Mouse (Mus musculus) thymus, adult 2 months (tissue): ENCODE results near the gene Ptprd. TPM values are rescaled to one million over a fixed set of nuclear protein-coding genes. Genes with fewer than 3 reads are reported as not detected.

Experiments
- DNase-seq: peaks from one replicate; pipeline ENCODE4 v3.0.0; 2021
- H3K27ac ChIP-seq: fragments of 200-500 bp; 2 replicates; pipeline ENCODE4 v1.5.1; 2012; ENCODE audit warnings: low read length, control low read depth; ENCODE audit not compliant: control insufficient read depth, insufficient read depth
- H3K27me3 ChIP-seq: fragments of 200-500 bp; 2 replicates; pipeline ENCODE4 v1.6.1; 2012; ENCODE audit warnings: mild to moderate bottlenecking, low read length, moderate library complexity, mixed read lengths; ENCODE audit not compliant: control insufficient read depth, insufficient read depth
- H3K36me3 ChIP-seq: fragments of 200-500 bp; 2 replicates; pipeline ENCODE4 v1.6.1; 2012; ENCODE audit warnings: mild to moderate bottlenecking, low read length, moderate library complexity; ENCODE audit not compliant: control insufficient read depth, insufficient read depth
- H3K4me1 ChIP-seq: fragments of 200-500 bp; replicated peaks from 2 replicates; pipeline ENCODE4 v1.6.1; 2012; ENCODE audit warnings: low read length; ENCODE audit not compliant: control insufficient read depth, insufficient read depth
- H3K4me3 ChIP-seq: fragments of 200-500 bp; 2 replicates; pipeline ENCODE4 v1.5.1; 2012; ENCODE audit warnings: mild to moderate bottlenecking, low read length, control low read depth, moderate library complexity; ENCODE audit not compliant: control insufficient read depth, insufficient read depth
- CTCF ChIP-seq: fragments of 200-500 bp; IDR thresholded peaks from 2 replicates; pipeline ENCODE4 v1.5.1; 2012; ENCODE audit warnings: mild to moderate bottlenecking, control low read depth, low read length, moderate library complexity, borderline replicate concordance; ENCODE audit not compliant: control insufficient read depth, poor library complexity, insufficient read depth; ENCODE audit errors: extremely low read depth
- POLR2A ChIP-seq: fragments of 200-500 bp; IDR thresholded peaks from 2 replicates; pipeline ENCODE4 v1.6.1; 2012; ENCODE audit warnings: mild to moderate bottlenecking, low read length, control low read depth, moderate library complexity; ENCODE audit not compliant: control insufficient read depth, poor library complexity, insufficient read depth; ENCODE audit errors: extremely low read depth
- WGBS: fragments of 180-500 bp; shearing (Covaris S2); methylation state at CpG from one replicate; pipeline ENCODE4 v1.1.7; 2018; 5-methylcytosine and 5-hydroxymethylcytosine counted together
- polyA plus RNA-seq: library from polyadenylated mRNA; depleted of rRNA; stranded (reverse); fragments of >200 nt; gene quantifications from 2 replicates; pipeline ENCODE4 v1.2.3, GENCODE M21; 2012

Ptprd gene
- polyA plus RNA-seq, 1 experiment = 1.0 TPM

- TF ChIP-seq POLR2A (no peak), CTCF (no peak)
- Histone ChIP-seq H3K4me3 (no peak overlapping the region), H3K27ac (no peak overlapping the region), H3K36me3 (no peaks in the 10 kb centered on the region), H3K4me1 (no peaks in the 10 kb centered on the region), H3K27me3 (no peaks in the 10 kb centered on the region)
- DNase-seq = no peak
- WGBS = 75% methylated on average over 4 of the region's 4 CpGs
Observed at GRCm38 (mm10) chr4:77251188-77251587, 960.6 kb downstream of the Ptprd start.

GRCm38 (mm10) chr4:77249801-77250200 is 962.0 kb downstream of the Ptprd start:
- Histone ChIP-seq H3K4me1 (no peaks in the 10 kb centered on the region), H3K36me3 (no peaks in the 10 kb centered on the region), H3K27ac (no peak overlapping the region), H3K27me3 (no peaks in the 10 kb centered on the region), H3K4me3 (no peak overlapping the region)
- no peak for TF ChIP-seq POLR2A
- no peak for TF ChIP-seq CTCF
- DNase-seq = no peak
- 79% methylated on average over 1 of the region's 1 CpGs for WGBS

DNA sequence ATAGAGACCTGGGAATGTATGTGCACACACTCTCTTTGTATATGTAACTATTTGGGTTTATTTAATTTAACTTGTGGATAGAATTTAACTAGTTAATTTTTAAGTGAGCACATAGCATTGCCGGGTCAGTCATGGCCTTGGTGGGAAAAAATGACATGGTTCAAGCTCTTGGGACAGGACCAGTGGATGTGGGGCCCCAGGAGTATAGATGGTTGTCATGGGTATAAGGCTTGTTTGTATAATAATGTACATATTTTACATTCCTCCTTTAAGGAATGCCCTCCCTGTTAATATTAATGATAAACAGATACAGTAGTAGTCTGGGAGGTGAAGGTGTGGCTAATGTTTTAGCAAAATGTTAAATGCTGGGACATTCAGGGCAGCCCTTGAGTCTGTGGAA is 962.8 kb downstream of the Ptprd start:
- 92% methylated on average over 1 of the region's 1 CpGs for WGBS
- Histone ChIP-seq H3K4me3 (no peak overlapping the region), H3K36me3 (no peaks in the 10 kb centered on the region), H3K27ac (no peak overlapping the region), H3K27me3 (no peaks in the 10 kb centered on the region), H3K4me1 (no peaks in the 10 kb centered on the region)
- no peak for DNase-seq
- TF ChIP-seq CTCF (no peak), POLR2A (no peak)

GRCm38 (mm10) chr4:77241852-77242455 is 969.8 kb downstream of the Ptprd start:
- TF ChIP-seq CTCF = no peak
- TF ChIP-seq POLR2A = no peak
- Histone ChIP-seq H3K27me3 (no peaks in the 10 kb centered on the region), H3K4me3 (no peak overlapping the region), H3K27ac (no peak overlapping the region), H3K4me1 (no peaks in the 10 kb centered on the region), H3K36me3 (no peaks in the 10 kb centered on the region)
- DNase-seq = no peak
- WGBS = 87% methylated on average over 6 of the region's 6 CpGs

DNA sequence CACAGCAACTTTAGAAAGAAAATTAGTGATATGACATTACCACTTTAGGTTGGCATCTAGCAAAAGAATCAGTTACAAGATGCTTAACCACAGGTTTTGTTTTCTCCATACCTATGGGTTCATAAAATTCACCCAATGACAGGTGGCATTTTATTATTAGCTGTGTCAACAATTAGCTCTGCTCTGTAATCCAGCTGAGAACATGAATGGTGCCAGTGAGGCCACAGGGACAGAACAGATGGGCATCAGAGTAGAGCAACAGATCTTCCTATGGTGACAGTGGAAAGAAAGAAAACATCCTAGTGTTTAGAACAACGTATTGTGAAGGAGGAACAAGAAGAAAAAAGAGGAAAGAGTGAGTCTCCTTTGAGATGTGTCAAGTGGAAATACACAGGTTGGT is 973.6 kb downstream of the Ptprd start:
- no peak overlapping the region for H3K4me3 ChIP-seq
- 71% methylated on average over 1 of the region's 1 CpGs for WGBS
- H3K4me1 ChIP-seq = no peaks in the 10 kb centered on the region
- no peaks in the 10 kb centered on the region for H3K27me3 ChIP-seq
- no peak for DNase-seq
- no peak for TF ChIP-seq POLR2A
- no peak for TF ChIP-seq CTCF
- no peak overlapping the region for H3K27ac ChIP-seq
- no peaks in the 10 kb centered on the region for H3K36me3 ChIP-seq

DNA sequence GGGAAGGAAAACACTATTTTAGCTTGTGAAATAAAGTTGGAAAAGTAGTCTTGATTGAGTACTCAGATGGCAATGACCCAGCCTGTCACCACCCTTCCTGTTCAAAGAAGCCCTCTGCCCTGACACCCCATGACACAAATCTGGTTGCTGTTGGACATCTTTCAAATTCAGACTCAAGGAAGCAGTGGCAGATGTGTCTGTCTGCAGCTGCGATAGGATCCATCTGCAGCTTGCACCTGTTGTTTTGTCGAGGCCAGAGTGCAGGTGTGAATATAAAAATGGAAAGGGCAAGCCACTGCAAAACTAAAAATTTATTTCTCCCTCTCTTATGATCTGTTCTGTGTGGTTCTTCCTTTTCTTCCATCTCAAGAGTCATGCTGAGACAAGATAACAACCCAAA is 978.5 kb downstream of the Ptprd start:
- no peak for TF ChIP-seq POLR2A
- no peak for TF ChIP-seq CTCF
- Histone ChIP-seq H3K27ac (no peak overlapping the region), H3K36me3 (no peaks in the 10 kb centered on the region), H3K4me1 (no peaks in the 10 kb centered on the region), H3K27me3 (no peaks in the 10 kb centered on the region), H3K4me3 (no peak overlapping the region)
- DNase-seq = no peak
- 74% methylated on average over 2 of the region's 2 CpGs for WGBS

DNA sequence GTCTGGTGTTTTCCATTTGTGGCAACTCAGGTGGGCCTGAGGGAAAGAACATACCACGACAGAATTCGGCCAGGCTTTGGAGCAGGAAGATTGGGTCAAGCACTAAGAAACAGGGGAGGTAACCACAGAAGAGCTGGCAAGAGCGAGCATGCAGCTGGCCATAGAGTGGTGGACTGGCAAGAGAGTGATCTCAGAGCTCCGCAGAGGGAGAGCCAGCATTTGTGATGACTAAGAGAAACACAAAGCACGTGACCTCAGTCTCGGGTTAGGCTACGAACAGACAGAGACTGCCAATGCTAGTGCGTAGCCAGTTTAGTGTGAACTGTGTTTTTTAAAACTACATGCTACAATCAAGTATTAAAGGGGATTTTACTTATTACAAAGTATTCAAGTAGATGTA is 1042.9 kb downstream of the Ptprd start:
- Histone ChIP-seq H3K27ac (no peak overlapping the region), H3K4me3 (no peak overlapping the region), H3K27me3 (no peaks in the 10 kb centered on the region), H3K36me3 (no peaks in the 10 kb centered on the region), H3K4me1 (no peaks in the 10 kb centered on the region)
- DNase-seq = no peak
- 94% methylated on average over 8 of the region's 8 CpGs for whole genome bisulfite sequencing
- TF ChIP-seq CTCF (no peak), POLR2A (no peak)

DNA sequence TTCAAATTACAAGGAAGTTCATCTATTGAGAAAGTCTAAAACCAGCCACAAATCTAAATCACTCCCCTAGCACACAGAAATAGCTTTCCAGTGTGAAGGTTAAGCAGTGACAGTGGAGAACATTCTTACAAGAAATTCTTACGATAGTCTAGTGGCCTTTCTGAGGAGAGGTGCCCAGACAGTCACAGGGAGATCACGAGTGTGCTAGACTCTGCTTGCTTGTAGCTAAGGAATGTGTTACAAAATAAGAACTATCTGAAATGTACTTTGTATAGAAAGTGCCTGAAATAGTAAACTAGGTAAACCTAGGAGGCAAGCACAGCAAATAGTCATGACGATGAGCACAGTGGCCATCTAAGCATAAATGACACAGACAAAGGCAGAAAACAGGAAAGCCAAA is 1054.2 kb downstream of the Ptprd start:
- Histone ChIP-seq H3K4me3 (no peak overlapping the region), H3K36me3 (no peaks in the 10 kb centered on the region), H3K27ac (no peak overlapping the region), H3K4me1 (no peaks in the 10 kb centered on the region), H3K27me3 (no peaks in the 10 kb centered on the region)
- TF ChIP-seq CTCF = no peak
- TF ChIP-seq POLR2A = no peak
- 94% methylated on average over 3 of the region's 3 CpGs for WGBS
- no peak for DNase-seq
